Mouse (Mus musculus): ENCODE data around the gene Olfr916.

Gene Olfr916

DNA sequence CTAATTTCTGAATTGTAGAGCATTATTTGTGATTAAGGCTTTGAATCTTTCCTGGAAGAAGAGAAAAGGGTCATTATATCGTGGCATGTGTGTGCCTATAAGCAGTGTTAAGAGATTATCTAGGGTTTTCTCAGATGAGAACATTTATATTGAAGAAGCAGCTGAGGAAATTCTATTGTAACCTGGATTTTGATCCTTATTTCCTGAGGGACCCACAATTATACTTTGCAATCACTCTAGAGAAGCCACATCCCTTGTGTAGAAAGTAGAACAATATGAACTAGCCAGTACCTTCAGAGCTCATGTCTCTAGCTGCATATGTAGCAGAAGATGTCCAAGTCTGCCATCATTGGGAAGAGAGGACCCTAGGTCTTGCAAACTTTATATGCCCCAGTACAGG is at the start of gene Olfr916:
Gene Olfr916, minus strand, starts transcription at position 101 of the 400 bp plus-strand sequence.
- no peak for DNase-seq (ENCODE audit: low read depth, low spot score)

- no peak for DNase-seq (ENCODE audit: low read depth, low spot score)
These were observed 14.8 kb upstream of the Olfr916 start, which contains the start of gene Olfr918 for GRCm38 (mm10) chr9:38674501-38674900. TSS of gene Olfr918 (minus strand) at chr9:38674601.

DNA sequence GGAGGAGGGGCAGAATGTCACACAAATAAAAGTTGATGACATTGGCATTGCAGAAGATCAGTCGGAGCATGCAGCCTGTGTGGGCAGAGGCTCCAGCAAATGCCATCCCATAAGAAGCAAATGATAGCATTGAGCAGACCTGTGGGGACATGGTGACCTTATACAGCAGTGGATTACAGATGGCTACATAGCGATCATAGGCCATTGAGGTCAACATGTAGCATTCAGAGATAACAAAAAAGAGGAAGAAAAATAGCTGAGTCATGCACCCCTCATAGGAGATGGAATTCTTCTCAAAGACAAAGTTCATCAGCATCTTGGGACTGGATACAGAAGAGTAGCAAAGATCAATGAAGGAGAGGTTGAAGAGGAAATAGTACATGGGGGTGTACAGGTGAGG is 13.2 kb upstream of the Olfr916 start:
- DNase-seq (ENCODE audit: low read depth, low spot score): no peak

GRCm38 (mm10) chr9:38665742-38666141 is 6.1 kb upstream of the Olfr916 start, which contains the start of gene Olfr917:
TSS of gene Olfr917 (minus strand) at chr9:38665842.
- no peak for DNase-seq (ENCODE audit: low read depth, low spot score)

- no peak for DNase-seq (ENCODE audit: low read depth, low spot score)
These were observed 27.3 kb downstream of the Olfr916 start for GRCm38 (mm10) chr9:38632406-38632805.

Data from A20 (cell line).